Mouse (Mus musculus) frontal cortex, adult 2 months (tissue): ENCODE data around the gene Nanog. TPM values are rescaled to one million over a fixed set of nuclear protein-coding genes. Genes with fewer than 3 reads are reported as not detected.
"Not testable (repeated sequence)": the region's sequence is repeated elsewhere in the genome, so short reads cannot be mapped to it uniquely, and the experiment has no call there.

Experiments
- DNase-seq, 2 experiments: peaks; one replicate each; pipeline ENCODE4 v3.0.0; 2022; ENCODE audit warnings: low spot score in 1 of 2; ENCODE audit errors: extremely low spot score in 1 of 2
- polyA plus RNA-seq: library from polyadenylated mRNA; depleted of rRNA; stranded (reverse); fragments of >200 nt; gene quantifications from 2 replicates; pipeline ENCODE4 v1.2.3, GENCODE M21; 2012; rRNA removed

Nanog gene
- polyA plus RNA-seq = 0.06 TPM in 1 of 2 replicates, not detected in the other

DNA sequence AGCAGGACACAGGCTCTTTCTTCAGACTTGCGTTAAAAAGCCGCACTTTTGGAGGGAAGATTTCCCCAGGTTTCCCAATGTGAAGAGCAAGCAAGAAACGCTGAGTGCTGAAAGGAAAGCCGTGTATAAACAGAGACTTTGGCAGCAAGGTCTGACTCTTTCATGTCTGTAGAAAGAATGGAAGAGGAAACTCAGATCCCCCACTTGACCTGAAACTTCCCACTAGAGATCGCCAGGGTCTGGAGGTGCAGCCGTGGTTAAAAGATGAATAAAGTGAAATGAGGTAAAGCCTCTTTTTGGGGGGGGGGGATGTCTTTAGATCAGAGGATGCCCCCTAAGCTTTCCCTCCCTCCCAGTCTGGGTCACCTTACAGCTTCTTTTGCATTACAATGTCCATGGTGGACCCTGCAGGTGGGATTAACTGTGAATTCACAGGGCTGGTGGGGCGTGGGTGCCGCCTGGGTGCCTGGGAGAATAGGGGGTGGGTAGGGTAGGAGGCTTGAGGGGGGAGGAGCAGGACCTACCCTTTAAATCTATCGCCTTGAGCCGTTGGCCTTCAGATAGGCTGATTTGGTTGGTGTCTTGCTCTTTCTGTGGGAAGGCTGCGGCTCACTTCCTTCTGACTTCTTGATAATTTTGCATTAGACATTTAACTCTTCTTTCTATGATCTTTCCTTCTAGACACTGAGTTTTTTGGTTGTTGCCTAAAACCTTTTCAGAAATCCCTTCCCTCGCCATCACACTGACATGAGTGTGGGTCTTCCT, at the start of gene Nanog:
Nanog (plus strand) TSS at position 454 of the 765 bp plus-strand sequence.
- DNase-seq = no peak

DNA sequence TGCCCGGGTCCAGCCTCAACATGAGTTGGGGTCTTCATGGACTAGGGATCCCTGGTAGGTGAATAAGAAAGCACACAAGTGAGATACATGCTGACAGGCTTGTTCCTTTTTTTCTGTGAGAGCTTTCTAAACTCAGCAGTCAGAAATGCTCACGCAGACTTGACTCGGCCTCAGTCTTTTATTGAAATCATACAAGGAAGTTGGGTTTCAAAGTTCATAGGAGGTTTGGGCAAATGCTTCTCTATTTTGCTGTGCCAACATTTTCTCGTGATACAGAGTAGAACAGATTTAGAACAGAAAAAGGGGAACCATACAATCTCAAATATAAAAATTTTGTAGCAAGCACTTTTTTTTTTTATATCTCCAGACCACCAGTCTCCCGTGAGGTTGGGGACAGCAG, 49.7 kb upstream of the Nanog start:
- no peak for DNase-seq

DNA sequence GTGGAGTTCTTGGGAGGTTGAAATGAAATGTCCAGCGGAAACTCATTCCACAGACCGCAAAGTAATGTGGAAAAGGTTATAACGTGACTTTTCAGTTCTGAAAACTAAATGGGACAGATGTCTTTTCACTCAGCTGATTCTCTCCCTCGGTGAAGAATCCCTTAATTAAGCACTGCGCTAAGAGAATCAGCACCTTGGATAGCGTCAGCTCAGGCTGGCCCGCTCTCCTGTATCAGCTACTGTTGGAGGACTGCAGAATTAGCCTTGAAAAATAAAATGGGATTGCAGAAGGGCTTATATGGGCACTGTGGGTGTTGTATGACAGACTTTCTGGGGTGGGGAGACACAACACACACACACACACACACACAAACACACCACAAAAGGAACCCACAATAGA, 47.7 kb upstream of the Nanog start:
- DNase-seq = no peak

DNA sequence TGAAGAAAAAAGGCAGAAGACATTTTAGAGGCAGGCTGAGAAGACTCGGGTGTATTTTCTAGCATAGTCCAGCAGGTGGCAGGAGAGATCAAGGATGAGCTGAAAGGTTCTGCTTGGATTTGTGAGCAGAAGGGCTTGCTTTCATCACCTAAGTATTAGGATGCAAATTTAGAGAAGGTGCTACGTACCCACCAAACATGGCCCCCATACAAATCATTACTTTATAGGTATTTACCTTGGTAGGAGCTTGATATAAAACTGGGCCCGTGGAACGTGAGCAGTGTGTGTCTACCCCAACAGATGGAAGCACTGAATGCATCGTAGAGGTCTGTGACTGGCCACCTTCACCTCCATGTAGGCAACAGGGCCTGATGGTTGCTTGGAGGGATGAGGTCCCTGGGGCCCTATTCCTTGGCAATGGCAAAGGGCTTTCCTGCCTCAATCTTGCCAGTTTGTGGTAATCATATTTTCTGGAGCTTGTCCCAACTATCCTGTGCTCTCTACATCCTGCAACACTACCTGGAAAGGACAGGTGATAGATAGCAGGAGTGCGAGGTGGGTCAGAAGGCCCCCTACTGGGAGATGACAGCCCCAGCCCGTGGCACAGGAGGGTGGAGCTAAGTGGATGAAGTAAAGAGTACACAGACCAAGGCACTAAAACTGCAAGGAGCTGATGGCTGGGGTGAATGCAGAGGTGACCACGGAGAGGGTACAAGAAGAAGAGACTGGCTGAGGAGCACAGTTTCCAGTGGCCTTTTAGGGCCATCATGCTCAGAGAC, 46.5 kb upstream of the Nanog start:
- DNase-seq = peak in 1 of 2 experiments; percentile 82

DNA sequence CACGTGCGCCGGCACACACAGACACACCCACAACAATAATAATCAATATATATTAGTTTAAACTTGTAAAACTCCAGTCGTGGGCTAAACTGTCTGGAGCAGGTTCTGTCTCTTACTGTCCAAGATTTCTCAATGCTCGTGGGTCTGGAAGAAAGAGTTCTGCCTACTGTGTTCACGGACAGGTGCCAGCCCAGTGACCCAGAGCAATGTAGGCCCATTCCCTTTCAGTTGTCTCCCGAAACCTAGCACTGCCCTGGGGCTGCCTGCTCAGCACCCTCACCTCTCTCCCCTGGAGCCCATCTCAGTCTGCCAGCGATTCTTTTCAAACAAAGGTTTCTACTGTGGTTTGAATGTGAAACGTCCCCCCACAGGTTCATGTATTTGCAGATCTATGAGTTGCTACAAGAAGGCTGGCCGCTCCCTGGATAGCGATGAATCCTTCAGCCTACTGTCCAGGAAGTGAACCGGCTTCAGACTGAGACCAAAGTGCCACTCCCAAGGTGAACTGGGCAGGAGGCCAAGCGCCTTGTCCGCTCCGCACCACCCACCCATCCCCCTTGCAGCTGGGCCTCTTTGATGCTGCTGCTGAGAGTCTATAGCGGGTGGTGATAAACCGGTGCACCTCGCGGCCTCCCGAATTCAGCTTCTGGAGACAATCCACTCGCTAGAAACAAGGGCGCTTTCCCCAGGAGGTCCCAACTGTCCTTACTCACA, 44.6 kb upstream of the Nanog start:
- DNase-seq = no peak

DNA sequence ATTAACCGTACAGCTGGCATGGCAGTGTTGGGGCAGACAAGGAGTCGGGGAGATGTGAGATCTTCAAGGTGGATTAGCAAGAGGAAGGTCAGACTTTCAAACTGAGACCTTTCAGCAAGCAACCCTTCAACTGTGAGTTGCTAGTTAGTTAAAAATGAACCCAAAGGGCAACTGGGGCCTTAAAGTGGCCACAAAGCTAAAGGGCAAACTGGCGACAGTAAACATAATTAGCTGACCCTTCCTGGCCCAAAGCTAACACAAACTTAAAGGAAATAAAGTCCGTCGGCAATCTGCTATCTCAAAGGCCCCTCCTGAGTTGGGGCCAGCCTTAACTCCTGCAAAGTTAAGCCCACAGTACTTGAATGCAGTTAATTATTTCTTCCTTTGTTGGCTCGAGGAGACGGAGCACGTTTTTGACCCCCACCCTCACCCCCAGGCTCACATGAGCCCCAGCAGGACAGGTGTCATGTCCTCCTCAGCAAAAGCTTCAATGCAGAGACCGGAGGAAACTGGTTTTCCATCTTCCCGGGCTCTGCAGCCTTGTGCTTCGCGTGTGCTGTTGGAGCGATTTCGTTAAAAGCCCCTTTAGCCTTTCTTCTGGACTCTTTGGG, 43.6 kb upstream of the Nanog start:
- DNase-seq = no peak

DNA sequence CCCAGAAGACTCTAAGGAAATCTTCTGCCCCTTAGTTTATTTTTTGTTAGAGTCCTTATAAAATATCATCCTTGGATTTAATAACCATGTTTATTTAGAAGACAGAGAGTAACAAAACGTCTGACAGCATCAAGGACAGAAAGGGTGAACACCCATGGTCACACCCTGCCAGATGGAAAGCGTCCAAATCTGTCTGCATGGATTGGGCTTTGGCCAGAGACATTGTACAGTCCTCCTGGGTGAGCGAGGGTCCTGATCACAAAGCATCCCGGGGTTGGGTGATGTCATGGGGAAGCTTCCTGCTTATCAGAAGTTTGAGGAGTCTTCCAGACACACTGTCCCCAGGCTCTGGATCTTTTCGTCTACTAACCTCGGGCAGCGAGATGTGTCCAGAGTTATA, 41.4 kb upstream of the Nanog start:
- DNase-seq = no peak

DNA sequence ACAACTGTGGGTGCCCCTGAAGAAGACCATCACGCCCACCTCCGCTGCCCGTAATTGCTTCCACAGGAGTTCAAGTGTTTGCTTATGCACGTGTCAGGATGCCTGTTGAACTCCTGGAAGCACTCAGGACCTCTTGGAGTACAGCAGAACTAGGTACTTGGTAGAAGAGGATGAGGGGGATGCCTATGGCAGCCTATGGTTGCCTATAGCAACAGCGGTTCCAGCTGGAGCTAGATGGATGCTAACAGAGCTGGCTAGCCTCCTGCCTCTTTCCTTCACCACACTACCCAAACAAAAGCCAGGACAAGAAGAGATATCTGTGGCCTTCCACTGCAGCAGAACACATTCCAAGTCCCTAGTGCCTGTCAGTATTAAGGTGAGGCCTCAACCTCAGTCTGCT, 39.6 kb upstream of the Nanog start:
- DNase-seq = no peak

DNA sequence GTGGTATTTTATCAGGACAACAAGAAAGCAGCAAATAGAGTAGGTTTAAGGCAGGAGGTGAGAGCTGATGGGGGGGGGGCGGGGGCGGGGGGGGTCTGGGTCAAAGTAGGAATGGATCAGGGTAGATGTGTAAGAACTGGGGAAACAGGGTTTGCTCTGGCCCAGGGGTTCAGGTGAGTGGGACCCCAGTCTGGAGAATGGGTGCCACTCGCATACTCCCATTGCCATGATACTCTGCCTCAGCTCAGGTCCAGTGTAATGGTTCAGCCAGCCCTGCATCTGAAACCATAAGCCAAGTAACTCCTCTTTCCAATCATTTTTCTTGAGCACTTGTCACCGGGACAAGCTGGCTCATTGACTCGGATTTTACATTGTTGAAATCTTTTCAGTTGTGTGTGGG, 38.5 kb upstream of the Nanog start:
- no peak for DNase-seq

DNA sequence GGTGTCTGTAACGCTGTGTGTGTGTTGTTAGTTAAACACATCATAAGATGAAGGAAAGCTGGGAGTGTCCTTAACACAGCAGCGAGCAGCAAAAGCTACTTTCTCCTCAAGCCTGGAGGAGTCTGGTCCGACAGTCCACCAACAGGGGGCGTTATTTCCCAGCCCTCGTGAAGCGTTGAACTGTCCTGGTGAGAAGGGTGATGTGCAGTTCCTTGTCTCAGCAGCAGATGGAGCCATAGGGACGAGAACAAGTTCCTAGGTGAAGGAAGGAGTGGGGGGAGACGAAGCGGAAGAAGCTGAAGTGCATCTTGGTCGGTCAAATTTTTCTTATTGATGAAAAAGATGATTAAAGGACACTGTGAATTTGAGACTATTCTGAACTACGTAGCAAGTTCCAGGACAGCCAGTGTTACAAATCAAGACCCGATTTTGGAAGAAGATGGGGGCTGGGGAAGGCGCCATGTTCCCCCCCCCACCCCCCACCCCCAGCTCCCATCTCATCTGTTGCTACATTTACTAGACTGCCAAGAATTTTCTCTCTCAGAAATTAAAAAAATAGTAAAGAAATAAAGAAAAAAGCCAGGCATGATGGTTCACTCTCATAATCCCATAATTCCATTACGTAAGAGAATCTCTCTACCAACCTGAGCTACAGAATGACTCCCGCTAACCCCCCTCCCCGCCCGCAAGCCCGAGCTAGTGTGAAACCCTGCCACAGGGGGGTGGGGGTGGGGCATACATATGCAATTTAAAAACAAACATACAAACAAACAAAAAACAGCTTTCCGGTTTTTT, 37.7 kb upstream of the Nanog start:
- DNase-seq = peak; percentile 96 to 100

DNA sequence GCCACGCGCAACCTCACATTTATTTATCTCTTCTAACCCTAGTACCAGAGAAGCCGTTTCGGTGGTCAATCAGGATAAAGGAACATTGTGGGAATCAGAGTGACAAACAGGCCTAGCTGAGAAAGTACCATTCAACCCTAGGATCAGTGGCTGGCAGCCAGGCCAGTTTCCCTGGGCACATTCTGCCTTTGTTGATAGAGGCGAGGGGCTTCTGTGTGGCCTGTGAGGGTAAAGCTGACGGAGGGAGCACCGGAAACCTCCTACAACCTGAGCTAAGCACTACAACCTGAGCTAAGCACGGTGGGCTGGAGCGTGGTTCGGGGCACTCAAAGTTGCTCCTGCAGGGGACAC, 37.1 kb upstream of the Nanog start:
- DNase-seq = no peak

DNA sequence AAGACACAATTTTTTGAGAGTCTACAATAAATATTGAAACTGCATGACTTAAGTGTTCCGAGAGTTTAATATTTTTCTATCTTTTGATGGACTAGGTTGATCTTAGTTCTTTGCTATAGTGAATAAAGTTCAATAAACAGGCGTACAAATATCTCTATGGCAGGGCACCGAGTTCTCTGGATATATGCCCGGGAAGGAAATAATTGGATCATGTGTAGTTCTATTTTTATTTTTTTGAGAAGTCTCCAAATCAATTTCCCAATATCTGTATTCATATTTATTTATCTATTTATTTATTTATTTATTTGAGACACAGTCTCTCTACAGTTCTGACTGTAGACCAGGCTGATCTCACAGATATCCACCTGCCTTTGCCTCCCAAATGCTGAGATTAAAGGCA, 36.4 kb upstream of the Nanog start:
- no peak for DNase-seq

DNA sequence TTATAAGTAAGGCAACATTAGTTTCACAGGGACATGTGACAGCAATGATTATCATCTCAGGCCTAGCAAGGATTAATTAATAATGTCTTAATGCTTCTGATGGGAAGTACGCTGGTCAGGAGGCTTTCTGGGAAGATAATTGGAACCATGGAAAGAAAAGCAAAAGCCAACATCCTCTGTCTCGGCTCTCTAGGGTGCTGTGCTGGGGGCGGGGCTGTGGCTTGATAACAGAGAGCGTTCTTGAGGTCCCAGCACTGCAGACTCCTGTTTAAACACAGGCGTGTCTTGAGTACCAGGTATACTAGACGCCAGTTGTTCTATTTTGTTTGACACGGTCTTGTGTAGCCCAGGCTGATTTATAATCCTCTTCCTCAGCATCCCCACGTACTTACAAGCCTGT, 34.5 kb upstream of the Nanog start:
- DNase-seq = no peak

DNA sequence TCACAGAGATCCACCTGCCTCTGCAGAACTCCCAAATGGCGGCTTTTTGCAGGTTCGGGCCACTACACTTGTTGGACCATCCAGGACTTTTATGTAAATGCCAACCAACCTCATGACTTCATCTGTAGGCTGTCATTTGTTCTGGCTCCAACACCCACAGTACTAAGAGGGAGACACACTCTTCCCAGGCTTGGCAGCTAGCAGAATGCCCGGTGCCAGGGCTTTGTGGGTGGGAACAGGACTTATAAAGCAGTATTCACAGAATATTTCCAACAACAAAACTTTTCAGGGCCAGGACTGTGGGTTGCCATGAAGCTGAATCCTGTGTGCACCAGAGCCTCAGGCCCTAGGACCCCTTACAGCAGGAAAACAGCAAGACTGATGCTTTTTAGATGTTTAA, 24.6 kb upstream of the Nanog start:
- peak; percentile 74 to 87 for DNase-seq

DNA sequence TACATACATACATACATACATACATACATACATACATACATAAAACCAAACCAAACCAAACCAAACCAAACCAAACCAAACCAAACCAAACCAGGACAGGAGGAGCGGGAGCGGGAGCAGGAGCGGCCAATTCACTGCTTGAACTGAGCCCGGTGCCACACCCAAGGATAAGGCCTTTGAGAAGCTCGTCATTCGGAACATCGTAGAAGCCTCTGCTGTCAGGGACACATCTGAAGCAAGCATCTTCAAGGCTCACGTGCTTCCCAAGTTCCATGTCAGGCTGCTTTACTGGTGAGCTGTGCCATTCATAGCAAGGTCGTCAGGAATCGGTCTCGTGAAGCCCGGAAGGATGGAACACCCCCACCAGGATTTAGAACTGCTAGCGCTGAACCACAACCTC, 20.6 kb upstream of the Nanog start:
- no peak for DNase-seq

DNA sequence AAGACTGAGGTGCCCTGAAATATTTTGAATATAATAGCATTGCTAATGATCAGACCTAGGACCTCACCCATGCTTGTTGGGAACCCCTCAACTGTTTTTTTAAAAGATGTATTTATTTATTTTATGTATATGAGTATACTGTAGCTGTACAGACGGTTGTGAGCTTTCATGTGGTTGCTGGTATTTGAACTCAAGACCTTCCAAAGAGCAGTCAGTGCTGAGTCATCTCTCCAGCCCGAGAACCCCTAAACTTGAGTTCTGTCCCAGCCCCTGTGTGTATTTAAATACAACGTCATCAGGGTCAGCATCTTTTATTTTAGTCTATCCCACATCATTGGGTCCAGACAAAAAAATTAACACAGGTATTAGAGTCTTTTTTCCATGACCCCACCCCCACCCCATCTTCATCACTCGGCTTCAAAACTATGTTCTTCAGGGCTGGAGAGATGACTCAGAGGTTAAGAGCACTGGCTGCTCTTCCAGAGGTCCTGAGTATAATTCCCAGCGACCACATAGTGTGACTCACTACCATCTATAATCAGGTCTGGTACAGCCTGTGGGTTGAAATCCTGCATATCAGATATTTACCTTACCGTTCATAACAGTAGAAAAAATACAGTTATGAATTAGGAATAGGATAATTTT, 17.8 kb upstream of the Nanog start:
- no peak for DNase-seq

DNA sequence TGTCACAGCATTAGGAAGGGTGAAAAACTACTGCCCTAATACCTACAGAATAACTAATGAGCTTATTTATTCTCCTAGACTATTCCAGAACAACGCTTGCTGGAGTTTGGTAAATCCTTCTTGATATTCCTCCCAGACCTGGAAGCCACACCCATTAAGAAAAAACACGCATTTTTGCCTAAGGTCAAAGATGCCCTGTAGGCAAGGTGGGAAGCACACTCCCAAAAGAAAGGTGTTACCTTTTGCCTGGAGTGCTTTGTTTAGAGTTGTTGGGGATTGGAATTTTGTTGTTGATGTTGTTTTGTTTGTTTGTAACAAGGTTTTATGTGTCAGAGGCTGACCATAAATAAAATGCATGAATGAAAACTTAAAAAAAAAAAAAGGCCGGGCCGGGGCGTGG, 17.2 kb upstream of the Nanog start:
- no peak for DNase-seq

DNA sequence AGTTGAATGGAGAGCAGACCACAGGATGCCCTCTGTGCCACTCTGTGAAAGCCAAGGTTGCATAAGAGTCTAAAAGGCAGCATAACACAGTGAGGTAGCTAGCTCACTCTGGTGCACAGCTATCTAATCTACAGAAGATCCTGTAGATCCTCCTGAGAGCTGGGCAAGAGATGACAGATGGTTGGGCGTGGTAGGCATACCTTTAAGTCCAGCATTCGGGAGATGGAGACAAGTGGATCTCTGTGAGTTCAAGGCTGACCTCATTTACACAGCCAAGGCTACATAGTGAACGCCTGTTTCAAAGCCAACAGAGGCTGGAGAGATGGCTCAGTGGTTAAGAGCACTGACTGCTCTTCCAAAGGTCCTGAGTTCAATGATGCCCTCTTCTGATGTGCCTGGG, 11.9 kb upstream of the Nanog start:
- no peak for DNase-seq

DNA sequence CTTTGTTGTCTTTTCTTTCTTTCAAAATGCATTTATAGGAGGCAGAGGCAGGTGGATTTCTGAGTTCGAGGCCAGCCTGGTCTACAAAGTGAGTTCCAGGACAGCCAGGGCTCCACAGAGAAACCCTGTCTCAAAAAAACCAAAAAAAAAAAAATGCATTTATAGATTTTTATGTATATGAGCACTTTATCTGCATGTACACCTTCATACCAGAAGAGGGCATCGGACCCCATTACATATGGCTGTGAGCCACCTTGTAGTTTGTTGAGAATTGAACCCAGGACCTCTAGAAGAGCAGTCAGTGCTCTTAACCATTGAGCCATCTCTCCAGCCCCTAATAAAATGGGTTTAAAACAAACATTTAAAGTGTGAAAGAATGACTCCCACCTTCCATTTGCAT, 7.7 kb upstream of the Nanog start:
- not testable (repeated sequence) for DNase-seq

DNA sequence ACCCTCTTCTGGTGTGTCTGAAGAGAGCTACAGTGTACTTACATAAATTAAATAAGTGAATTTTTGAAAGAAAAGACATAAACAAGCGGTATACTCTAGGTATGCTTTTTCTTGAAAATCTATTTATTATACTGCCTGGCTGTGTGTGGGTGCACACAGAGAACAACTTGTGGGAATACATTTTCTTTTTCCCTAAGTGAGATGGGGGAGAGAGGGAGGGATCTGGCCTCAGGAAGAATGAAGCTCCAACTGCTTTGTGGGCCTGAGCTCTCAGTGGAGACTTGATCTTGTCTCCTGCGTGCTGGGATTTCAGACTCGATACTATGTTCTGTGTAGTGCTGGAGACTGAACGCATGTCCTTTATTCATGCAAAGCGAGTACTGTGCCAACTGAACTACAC, 5.5 kb upstream of the Nanog start:
- no peak for DNase-seq
